Mouse (Mus musculus): ENCODE results near the gene 5730596B20Rik. TPM values are rescaled to one million over a fixed set of nuclear protein-coding genes. Genes with fewer than 3 reads are reported as not detected.

The 5730596B20Rik gene
- polyA plus RNA-seq, 1 experiment from 2014 or later: 0.33 TPM

DNA sequence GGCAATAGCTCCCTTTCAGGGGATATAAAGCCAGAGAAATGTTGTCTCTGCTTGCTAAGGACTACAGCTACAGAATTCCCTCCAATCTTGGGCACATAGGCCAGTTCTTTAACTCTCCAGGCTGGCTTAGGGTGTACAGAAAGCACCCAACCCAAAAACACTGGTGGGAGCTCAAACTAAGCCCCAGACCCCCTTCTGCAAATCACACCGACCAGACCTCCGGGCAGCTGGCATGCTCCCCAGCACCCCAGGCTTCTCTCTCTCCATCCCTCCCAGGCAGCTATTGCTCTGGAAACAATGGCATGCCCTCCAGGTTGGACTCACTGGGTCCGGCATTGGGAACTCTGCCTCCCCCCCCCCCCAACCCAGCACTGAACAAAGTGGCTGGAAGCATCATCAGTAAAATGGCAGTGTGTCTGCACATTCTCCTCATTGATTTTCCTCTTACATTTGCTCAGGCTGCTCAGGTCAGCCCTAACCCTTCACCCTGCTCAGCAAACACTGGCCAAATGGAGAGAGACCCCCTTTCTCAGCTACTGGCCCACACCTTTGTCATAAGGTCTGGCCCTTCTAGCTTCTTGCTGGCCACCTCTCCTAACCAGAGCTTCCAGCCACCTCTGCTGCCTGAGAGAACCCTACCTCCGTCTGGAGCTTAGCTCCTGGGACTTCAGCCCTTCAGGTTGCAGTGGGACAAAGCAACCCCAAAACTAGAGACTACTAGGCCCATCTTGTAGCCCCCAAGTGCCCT lies 1.8 kb downstream of the 5730596B20Rik start:
- Histone ChIP-seq H3K9me3 (replicated peaks) (no peaks in the 10 kb centered on the region), H3K4me1 (replicated peaks) (0 out of 2 replicates have a peak, but pooled peaks cover 2% of the 10 kb centered on the region), H3K27ac (peak overlapping the region; percentile 28; the same call in 1 of the 2 replicates), H3K9ac (peak overlapping the region; percentile 3; the same call in 1 of the 2 replicates), H3K4me3 (peak overlapping the region; percentile 51), H3K27me3 (peaks cover 99% of the 10 kb centered on the region), H3K36me3 (no peaks in the 10 kb centered on the region), H3K4me2 (peak overlapping the region; percentile 34)
- no peak for ATAC-seq (replicated peaks; ENCODE audit: insufficient number of reproducible peaks, insufficient read depth, low FRiP score, low read depth)
- whole genome bisulfite sequencing: 11% methylated on average over 4 of the region's 4 CpGs

GRCm38 (mm10) chr6:52179690-52180089 lies 2.4 kb downstream of the 5730596B20Rik start:
- H3K4me2 ChIP-seq: peak overlapping the region; percentile 34
- WGBS: 11% methylated on average over 10 of the region's 10 CpGs
- ATAC-seq (replicated peaks; ENCODE audit: insufficient number of reproducible peaks, insufficient read depth, low FRiP score, low read depth): no peak
- H3K4me1 ChIP-seq (replicated peaks): peaks cover 2% of the 10 kb centered on the region; the same call in 1 of the 2 replicates
- H3K9me3 ChIP-seq (replicated peaks): no peaks in the 10 kb centered on the region
- H3K36me3 ChIP-seq: no peaks in the 10 kb centered on the region
- no peak overlapping the region for H3K27ac ChIP-seq
- peak overlapping the region; percentile 3; the same call in 1 of the 2 replicates for H3K9ac ChIP-seq
- H3K4me3 ChIP-seq: peak overlapping the region; percentile 51
- peaks cover 100% of the 10 kb centered on the region for H3K27me3 ChIP-seq

DNA sequence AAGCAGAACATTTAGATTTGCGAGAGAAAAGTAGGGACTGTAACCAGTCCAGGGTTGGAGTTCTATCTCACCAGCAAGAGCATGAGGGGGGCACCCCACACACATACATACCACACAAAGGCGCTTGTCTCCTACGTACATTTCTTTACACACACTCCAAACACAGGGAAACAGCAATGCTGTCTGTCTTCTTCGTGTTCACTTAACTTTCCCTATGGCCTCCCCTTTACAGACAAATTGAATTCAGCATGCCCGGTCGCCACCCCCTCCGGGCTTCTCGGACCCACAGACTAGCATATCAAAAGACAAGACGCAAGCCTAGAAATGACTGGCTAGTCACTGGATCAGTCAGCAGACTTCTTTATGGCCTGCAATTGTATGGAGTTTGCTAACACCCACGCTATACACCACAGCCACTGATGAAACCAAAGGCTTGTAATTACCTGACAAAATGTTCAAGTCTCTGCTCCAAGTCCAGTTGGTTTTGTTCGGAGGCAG lies 3.0 kb downstream of the 5730596B20Rik start:
- H3K4me2 ChIP-seq: peak overlapping the region; percentile 34; the same call in 1 of the 2 replicates

DNA sequence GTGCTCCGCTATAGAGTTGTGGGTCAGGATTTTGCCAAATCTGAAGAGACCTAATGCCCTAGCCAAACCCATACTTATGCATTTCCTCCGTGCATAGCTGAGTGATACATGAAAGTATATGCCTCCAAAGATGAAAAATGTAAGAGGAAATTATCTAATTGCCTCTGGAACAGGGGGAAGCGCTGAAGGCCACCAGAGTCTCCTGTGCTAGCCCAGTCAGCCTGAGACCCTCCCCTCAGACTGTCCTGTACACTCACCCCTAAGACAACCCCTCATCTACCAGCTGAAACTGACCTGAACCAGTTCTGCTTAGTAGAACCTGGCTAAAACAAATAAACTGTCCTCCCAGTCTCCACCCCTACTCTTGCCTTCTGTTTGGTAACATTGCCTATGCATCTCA lies 3.4 kb downstream of the 5730596B20Rik start:
- Histone ChIP-seq H3K9me3 (replicated peaks) (no peaks in the 10 kb centered on the region), H3K4me2 (peak overlapping the region; percentile 34; the same call in 1 of the 2 replicates), H3K4me1 (replicated peaks) (peaks cover 4% of the 10 kb centered on the region; the same call in 1 of the 2 replicates), H3K36me3 (no peaks in the 10 kb centered on the region), H3K9ac (no peak overlapping the region), H3K27ac (no peak overlapping the region), H3K4me3 (0 out of 2 replicates have a peak overlapping the region, but pooled peaks have one; percentile 51), H3K27me3 (peaks cover 100% of the 10 kb centered on the region)
- ATAC-seq (replicated peaks; ENCODE audit: insufficient number of reproducible peaks, insufficient read depth, low FRiP score, low read depth): no peak
- 23% methylated on average over 3 of the region's 3 CpGs for WGBS

More for the DNA sequence above, 3.0 kb downstream of the 5730596B20Rik start:
- Histone ChIP-seq H3K27me3 (peaks cover 100% of the 10 kb centered on the region), H3K9ac (no peak overlapping the region), H3K4me1 (replicated peaks) (peaks cover 2% of the 10 kb centered on the region; the same call in 1 of the 2 replicates), H3K9me3 (replicated peaks) (no peaks in the 10 kb centered on the region), H3K27ac (no peak overlapping the region), H3K36me3 (no peaks in the 10 kb centered on the region), H3K4me3 (peak overlapping the region; percentile 51; the same call in 1 of the 2 replicates)
- WGBS: 19% methylated on average over 11 of the region's 11 CpGs
- no peak for ATAC-seq (replicated peaks; ENCODE audit: insufficient number of reproducible peaks, insufficient read depth, low FRiP score, low read depth)

GRCm38 (mm10) chr6:52182030-52182429 lies 4.7 kb downstream of the 5730596B20Rik start:
- H3K4me2 ChIP-seq: no peak overlapping the region
- H3K36me3 ChIP-seq: no peaks in the 10 kb centered on the region
- no peak for ATAC-seq (replicated peaks; ENCODE audit: insufficient number of reproducible peaks, insufficient read depth, low FRiP score, low read depth)
- WGBS: 47% methylated on average over 2 of the region's 2 CpGs
- H3K9ac ChIP-seq: no peak overlapping the region
- H3K27me3 ChIP-seq: peaks cover 100% of the 10 kb centered on the region
- H3K4me3 ChIP-seq: no peak overlapping the region
- peaks cover 4% of the 10 kb centered on the region; the same call in 1 of the 2 replicates for H3K4me1 ChIP-seq (replicated peaks)
- no peaks in the 10 kb centered on the region for H3K9me3 ChIP-seq (replicated peaks)
- H3K27ac ChIP-seq: no peak overlapping the region

DNA sequence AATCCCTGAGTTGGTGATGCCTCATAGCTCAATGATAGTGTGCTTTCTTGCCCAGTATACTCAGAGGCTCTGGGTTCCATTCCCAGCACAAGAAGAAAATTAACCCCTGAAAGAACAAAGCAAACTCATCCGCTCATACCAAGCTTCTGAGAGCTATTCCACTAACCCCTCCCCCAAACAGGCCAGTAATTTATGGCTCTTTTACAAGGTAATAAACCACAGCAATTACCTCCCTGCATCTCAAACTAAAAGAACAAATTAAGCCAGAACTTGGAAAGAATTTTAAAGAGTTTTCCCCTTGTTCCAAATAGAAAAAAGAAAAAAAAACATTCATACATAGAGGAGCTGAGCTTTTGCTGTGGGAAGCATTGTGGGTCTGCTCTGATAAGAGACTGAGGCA lies 5.5 kb downstream of the 5730596B20Rik start:
- Histone ChIP-seq H3K9me3 (replicated peaks) (no peaks in the 10 kb centered on the region), H3K27me3 (peaks cover 100% of the 10 kb centered on the region), H3K9ac (no peak overlapping the region), H3K4me1 (replicated peaks) (peaks cover 4% of the 10 kb centered on the region; the same call in 1 of the 2 replicates), H3K27ac (no peak overlapping the region), H3K36me3 (no peaks in the 10 kb centered on the region), H3K4me2 (no peak overlapping the region), H3K4me3 (no peak overlapping the region)
- no peak for ATAC-seq (replicated peaks; ENCODE audit: insufficient number of reproducible peaks, insufficient read depth, low FRiP score, low read depth)
- 43% methylated on average over 1 of the region's 1 CpGs for WGBS

- Histone ChIP-seq H3K9ac (no peak overlapping the region), H3K27me3 (peaks cover 100% of the 10 kb centered on the region), H3K4me3 (no peak overlapping the region), H3K4me1 (replicated peaks) (peaks cover 4% of the 10 kb centered on the region; the same call in 1 of the 2 replicates), H3K27ac (no peak overlapping the region), H3K4me2 (no peak overlapping the region), H3K9me3 (replicated peaks) (no peaks in the 10 kb centered on the region), H3K36me3 (no peaks in the 10 kb centered on the region)
- 26% methylated on average over 10 of the region's 10 CpGs for WGBS
- no peak for ATAC-seq (replicated peaks; ENCODE audit: insufficient number of reproducible peaks, insufficient read depth, low FRiP score, low read depth)
Observed at GRCm38 (mm10) chr6:52183311-52184080, 6.2 kb downstream of the 5730596B20Rik start.

DNA sequence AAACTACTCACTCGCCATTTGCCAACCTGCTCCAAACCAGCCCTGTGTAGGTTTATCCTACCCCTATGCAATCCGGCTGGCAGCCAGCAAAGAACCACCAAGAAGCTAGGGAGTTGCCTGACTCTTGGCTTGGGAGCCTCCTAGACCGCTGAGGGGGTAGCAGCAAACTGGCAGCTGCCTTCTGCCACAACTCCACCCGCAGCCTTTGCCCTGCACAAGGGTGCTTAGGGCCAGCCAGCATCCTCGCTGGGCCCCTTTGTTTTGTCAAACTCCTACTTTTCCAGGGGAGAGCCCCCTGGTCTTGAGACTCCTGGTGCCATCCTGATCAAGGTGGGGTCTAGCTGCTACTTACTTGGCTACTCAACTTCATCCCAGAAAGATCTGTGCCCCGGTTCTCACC lies 7.4 kb downstream of the 5730596B20Rik start:
- no peak overlapping the region for H3K9ac ChIP-seq
- H3K27me3 ChIP-seq: peaks cover 100% of the 10 kb centered on the region
- no peak for ATAC-seq (replicated peaks; ENCODE audit: insufficient number of reproducible peaks, insufficient read depth, low FRiP score, low read depth)
- no peak overlapping the region for H3K4me2 ChIP-seq
- no peak overlapping the region for H3K27ac ChIP-seq
- H3K9me3 ChIP-seq (replicated peaks): no peaks in the 10 kb centered on the region
- 17% methylated on average over 6 of the region's 6 CpGs for WGBS
- no peaks in the 10 kb centered on the region for H3K36me3 ChIP-seq
- H3K4me1 ChIP-seq (replicated peaks): peaks cover 4% of the 10 kb centered on the region; the same call in 1 of the 2 replicates
- H3K4me3 ChIP-seq: no peak overlapping the region

GRCm38 (mm10) chr6:52185222-52185621 lies 7.9 kb downstream of the 5730596B20Rik start:
- peak overlapping the region; percentile 4; the same call in 1 of the 2 replicates for H3K4me2 ChIP-seq
- no peak overlapping the region for H3K27ac ChIP-seq
- no peaks in the 10 kb centered on the region for H3K9me3 ChIP-seq (replicated peaks)
- H3K9ac ChIP-seq: no peak overlapping the region
- no peaks in the 10 kb centered on the region for H3K36me3 ChIP-seq
- H3K4me1 ChIP-seq (replicated peaks): peaks cover 4% of the 10 kb centered on the region; the same call in 1 of the 2 replicates
- no peak overlapping the region for H3K4me3 ChIP-seq
- no peak for ATAC-seq (replicated peaks; ENCODE audit: insufficient number of reproducible peaks, insufficient read depth, low FRiP score, low read depth)
- 3% methylated on average over 19 of the region's 19 CpGs for WGBS
- peaks cover 100% of the 10 kb centered on the region for H3K27me3 ChIP-seq

- Histone ChIP-seq H3K4me1 (replicated peaks) (peaks cover 7% of the 10 kb centered on the region), H3K27ac (no peak overlapping the region), H3K36me3 (no peaks in the 10 kb centered on the region), H3K9ac (no peak overlapping the region), H3K9me3 (replicated peaks) (no peaks in the 10 kb centered on the region), H3K27me3 (peaks cover 100% of the 10 kb centered on the region), H3K4me3 (no peak overlapping the region), H3K4me2 (no peak overlapping the region)
- WGBS: 21% methylated on average over 3 of the region's 3 CpGs
- ATAC-seq (replicated peaks; ENCODE audit: insufficient number of reproducible peaks, insufficient read depth, low FRiP score, low read depth): no peak
Observed at GRCm38 (mm10) chr6:52185834-52186233, 8.5 kb downstream of the 5730596B20Rik start.

DNA sequence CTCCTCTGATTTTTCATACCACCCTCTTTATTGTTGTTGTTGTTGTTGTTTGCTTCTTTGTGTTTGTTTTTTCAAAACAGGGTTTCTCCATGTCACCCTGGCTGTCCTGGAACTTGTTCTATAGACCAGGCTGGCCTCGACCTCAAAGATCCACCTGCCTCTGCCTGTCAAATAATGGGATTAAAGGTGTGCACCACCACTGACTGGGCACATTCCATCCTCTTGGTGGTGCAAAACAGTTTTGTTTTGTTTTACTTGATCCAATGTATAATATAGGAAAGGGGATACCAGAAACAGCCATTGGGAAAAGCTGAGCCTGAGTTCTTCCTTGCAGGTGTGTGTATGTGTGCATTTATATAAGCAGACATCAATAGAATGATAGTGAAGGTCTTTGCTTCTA lies 9.2 kb downstream of the 5730596B20Rik start:
- H3K27me3 ChIP-seq: peaks cover 100% of the 10 kb centered on the region
- peaks cover 14% of the 10 kb centered on the region for H3K4me1 ChIP-seq (replicated peaks)
- H3K27ac ChIP-seq: no peak overlapping the region

More for the DNA sequence above, 9.2 kb downstream of the 5730596B20Rik start:
- H3K4me3 ChIP-seq: no peak overlapping the region
- no peak overlapping the region for H3K9ac ChIP-seq
- no peak overlapping the region for H3K4me2 ChIP-seq
- 33% methylated on average over 1 of the region's 1 CpGs for WGBS
- no peaks in the 10 kb centered on the region for H3K36me3 ChIP-seq
- no peaks in the 10 kb centered on the region for H3K9me3 ChIP-seq (replicated peaks)
- ATAC-seq (replicated peaks; ENCODE audit: insufficient number of reproducible peaks, insufficient read depth, low FRiP score, low read depth): no peak
